Mouse (Mus musculus) right cerebral cortex, postnatal 10 days (tissue): ENCODE measurements at regions not wholly inside any gene's neighbourhood (a gene's known extent, or its start where the extent isn't known, plus 50 kb on each side); places are given as distances from the start of the nearest gene placed in this dataset.

Source experiments
- DNase-seq, 2 experiments: peaks; one replicate each; pipeline ENCODE4 v3.0.0; 2021; ENCODE audit warnings: low spot score in 2 of 2

- DNase-seq = no peak
Measured at GRCm38 (mm10) chr2:61354104-61354503, 224.3 kb upstream of the Tank start.

- no peak for DNase-seq
Measured at GRCm38 (mm10) chr2:61347451-61347850, 230.9 kb upstream of the Tank start.

GRCm38 (mm10) chr2:61346012-61346760 lies 232.2 kb upstream of the Tank start:
- no peak for DNase-seq

GRCm38 (mm10) chr2:61345311-61345710 lies 233.1 kb upstream of the Tank start:
- no peak for DNase-seq

GRCm38 (mm10) chr2:61344556-61345131 lies 233.7 kb upstream of the Tank start:
- DNase-seq = peak; percentile 24 to 35

- DNase-seq = no peak
Measured at GRCm38 (mm10) chr2:61341254-61341653, 237.1 kb upstream of the Tank start.

- DNase-seq = no peak
Measured at GRCm38 (mm10) chr2:61319226-61319625, 259.2 kb upstream of the Tank start.

- DNase-seq = peak; percentile 27 to 42
Measured at GRCm38 (mm10) chr2:61310405-61310804, 268.0 kb upstream of the Tank start.

GRCm38 (mm10) chr2:61309219-61309618 lies 269.2 kb upstream of the Tank start:
- no peak for DNase-seq

GRCm38 (mm10) chr2:61297135-61297534 lies 281.2 kb upstream of the Tank start:
- no peak for DNase-seq

GRCm38 (mm10) chr2:61296606-61297005 lies 281.8 kb upstream of the Tank start:
- no peak for DNase-seq

GRCm38 (mm10) chr2:61295261-61295964 lies 283.0 kb upstream of the Tank start:
- no peak for DNase-seq

- DNase-seq = no peak
Measured at GRCm38 (mm10) chr2:61288246-61288645, 290.1 kb upstream of the Tank start.

GRCm38 (mm10) chr2:61284706-61285105 lies 293.7 kb upstream of the Tank start:
- DNase-seq = no peak

- DNase-seq = peak; percentile 31 to 39
Measured at GRCm38 (mm10) chr2:61283829-61284601, 294.4 kb upstream of the Tank start.

- no peak for DNase-seq
Measured at GRCm38 (mm10) chr2:61272721-61273120, 305.7 kb upstream of the Tank start.

GRCm38 (mm10) chr2:61267706-61268105 lies 304.7 kb upstream of the Rbms1 start:
- no peak for DNase-seq

- DNase-seq = no peak
Measured at GRCm38 (mm10) chr2:61250068-61250800, 287.2 kb upstream of the Rbms1 start.

GRCm38 (mm10) chr2:61247956-61248355 lies 285.0 kb upstream of the Rbms1 start:
- no peak for DNase-seq

GRCm38 (mm10) chr2:61247336-61247735 lies 284.3 kb upstream of the Rbms1 start:
- DNase-seq = no peak

GRCm38 (mm10) chr2:61246691-61247258 lies 283.8 kb upstream of the Rbms1 start:
- no peak for DNase-seq
